ENCODE assay signal across 18 mouse cellular contexts in genomic region chr7:128537676-128538075, GRCm38 (mm10). TPM values are rescaled to one million over a fixed set of nuclear protein-coding genes. Genes with fewer than 3 reads are reported as not detected.
A peak's percentile ranks its signal among the peaks of the same experiment; 100 is the strongest.
DNase-seq lines count a peak whose midpoint lies in the region; ATAC-seq and TF ChIP-seq lines count a peak whose summit lies in the region.
"Had no signal": no experiment of that assay in that cellular context is flagged by ENCODE, and none has a peak within 500 bp of the region (broad histone marks: within the 10 kb centered on the region; RNA-seq: fewer than 3 reads in every experiment).

No protein-coding gene starts in this region.

- H3K4me2 ChIP-seq in heart, embryonic 11.5 days, result peak overlapping the region; percentile 20
- 0 out of 2 replicates have a peak overlapping the region, but pooled peaks have one; percentile 17 for H3K4me2 ChIP-seq in heart, postnatal 0 days (ENCODE audit: low read depth, low read length)
- H3K4me2 ChIP-seq in stomach, embryonic 16.5 days (ENCODE audit: low read depth, low read length), result no peak overlapping the region
- H3K4me2 ChIP-seq: forebrain, embryonic 15.5 days; liver, embryonic 13.5 days; lung, embryonic 15.5 days; neural tube, embryonic 12.5 days had no signal

- H3K9ac ChIP-seq in liver, adult 2 months (ENCODE audit: low read depth, low read length), result no peak overlapping the region
- no peak overlapping the region; the same call in 1 of the 2 replicates for H3K9ac ChIP-seq in heart, embryonic 11.5 days (ENCODE audit: low read depth, low read length)
- H3K9ac ChIP-seq in heart, postnatal 0 days (replicated peaks; ENCODE audit: low read depth, low read length), result peak overlapping the region; percentile 36
- no peak overlapping the region for H3K9ac ChIP-seq in stomach, embryonic 16.5 days (ENCODE audit: low read length)
- H3K9ac ChIP-seq: forebrain, embryonic 15.5 days; liver, embryonic 13.5 days; lung, embryonic 15.5 days; neural tube, embryonic 12.5 days had no signal

- H3K27ac ChIP-seq in liver, adult 2 months (replicated peaks; ENCODE audit: insufficient read depth, low read depth, low read length), result no peak overlapping the region; the same call in 1 of the 2 replicates
- peak overlapping the region; percentile 88 for H3K27ac ChIP-seq in heart, embryonic 11.5 days (ENCODE audit: low read depth, low read length)
- peak overlapping the region; percentile 96 for H3K27ac ChIP-seq in heart, postnatal 0 days (ENCODE audit: low read depth)
- H3K27ac ChIP-seq in stomach, embryonic 16.5 days (ENCODE audit: low read length), result 0 out of 2 replicates have a peak overlapping the region, but pooled peaks have one; percentile 0
- H3K27ac ChIP-seq: forebrain, embryonic 15.5 days; liver, embryonic 13.5 days; lung, embryonic 15.5 days; neural tube, embryonic 12.5 days had no signal

- TF ChIP-seq CTCF in liver, adult 2 months (IDR thresholded peaks at IDR 0.05; ENCODE audit: low read depth, low read length), result no peak
- TF ChIP-seq CTCF in heart, postnatal 0 days (IDR thresholded peaks at IDR 0.05; ENCODE audit: low read depth), result no peak

- 17% methylated on average over 4 of the region's 4 CpGs for WGBS in liver, adult 2 months
- 47% methylated on average over 4 of the region's 4 CpGs for WGBS in heart, embryonic 11.5 days (ENCODE audit: insufficient replicate concordance)
- WGBS in heart, postnatal 0 days, result 24% methylated on average over 4 of the region's 4 CpGs
- WGBS in stomach, embryonic 16.5 days, result 61% methylated on average over 4 of the region's 4 CpGs

- H3K4me1 ChIP-seq in liver, adult 2 months (ENCODE audit: control insufficient read depth, insufficient read depth, low read length), result peaks cover 36% of the 10 kb centered on the region
- peaks cover 90% of the 10 kb centered on the region for H3K4me1 ChIP-seq in heart, embryonic 11.5 days (ENCODE audit: control insufficient read depth, insufficient read depth, low read length)
- peaks cover 93% of the 10 kb centered on the region for H3K4me1 ChIP-seq in heart, postnatal 0 days (ENCODE audit: control insufficient read depth, insufficient read depth)
- peaks cover 68% of the 10 kb centered on the region for H3K4me1 ChIP-seq in stomach, embryonic 16.5 days (ENCODE audit: control insufficient read depth, insufficient read depth, low read length)

- ATAC-seq in heart, embryonic 11.5 days (replicated peaks; ENCODE audit: insufficient number of reproducible peaks, low FRiP score, low TSS enrichment), result no peak
- peak; percentile 74 for ATAC-seq in heart, postnatal 0 days (ENCODE audit: insufficient read depth, low read depth)
- no peak for ATAC-seq in stomach, embryonic 16.5 days (ENCODE audit: insufficient read depth, low FRiP score)
- ATAC-seq: forebrain, embryonic 15.5 days had no signal

- no peak for TF ChIP-seq POLR2A in liver, adult 2 months (IDR thresholded peaks at IDR 0.05; ENCODE audit: extremely low read depth, insufficient read depth, low read length)

- no peaks in the 10 kb centered on the region for H3K27me3 ChIP-seq in liver, adult 2 months (ENCODE audit: control insufficient read depth, insufficient read depth, low read length)
- no peaks in the 10 kb centered on the region for H3K27me3 ChIP-seq in heart, embryonic 11.5 days (ENCODE audit: control insufficient read depth, insufficient read depth, low read length)
- no peaks in the 10 kb centered on the region for H3K27me3 ChIP-seq in heart, postnatal 0 days (ENCODE audit: control insufficient read depth, insufficient read depth, low read length)
- no peaks in the 10 kb centered on the region for H3K27me3 ChIP-seq in stomach, embryonic 16.5 days (ENCODE audit: control insufficient read depth, insufficient read depth, low read length)
- H3K27me3 ChIP-seq: forebrain, embryonic 15.5 days; liver, embryonic 13.5 days; lung, embryonic 15.5 days had no signal

- peaks cover 60% of the 10 kb centered on the region; the same call in 1 of the 2 replicates for H3K79me2 ChIP-seq in liver, adult 2 months (ENCODE audit: control insufficient read depth, insufficient read depth, low read length)

- H3K9me3 ChIP-seq in heart, embryonic 11.5 days (replicated peaks; ENCODE audit: control insufficient read depth, low read length), result no peaks in the 10 kb centered on the region
- H3K9me3 ChIP-seq in heart, postnatal 0 days (replicated peaks; ENCODE audit: control insufficient read depth, low read length), result no peaks in the 10 kb centered on the region
- no peaks in the 10 kb centered on the region for H3K9me3 ChIP-seq in stomach, embryonic 16.5 days (replicated peaks; ENCODE audit: control insufficient read depth, low read length)
- H3K9me3 ChIP-seq: forebrain, embryonic 15.5 days; liver, embryonic 13.5 days; lung, embryonic 15.5 days; neural tube, embryonic 12.5 days had no signal

- TF ChIP-seq EP300 in heart, postnatal 0 days (IDR thresholded peaks at IDR 0.05; ENCODE audit: low read depth), result peak; percentile 54; the same call in 1 of the 2 replicates

- H3K4me3 ChIP-seq in liver, adult 2 months (ENCODE audit: insufficient read depth, low read depth, low read length), result no peak overlapping the region
- no peak overlapping the region for H3K4me3 ChIP-seq in heart, embryonic 11.5 days (ENCODE audit: low read depth, low read length)
- no peak overlapping the region for H3K4me3 ChIP-seq in heart, postnatal 0 days (ENCODE audit: low read depth, low read length)
- H3K4me3 ChIP-seq in stomach, embryonic 16.5 days (replicated peaks; ENCODE audit: low read length), result no peak overlapping the region
- H3K4me3 ChIP-seq: forebrain, embryonic 15.5 days; liver, embryonic 13.5 days; lung, embryonic 15.5 days; neural tube, embryonic 12.5 days had no signal

- peak; percentile 59 for DNase-seq in liver, adult 2 months (ENCODE audit: extremely low read depth, low read depth, low spot score)
- DNase-seq in liver, result no peak
- peak; percentile 84 for DNase-seq in heart, postnatal 0 days (ENCODE audit: low spot score)
- DNase-seq in right cerebral cortex, postnatal 36 days (ENCODE audit: low spot score in 2 of 2), result no peak
- DNase-seq in adrenal gland, postnatal 36 days, result no peak
- DNase-seq in cerebellum, postnatal 4 days (ENCODE audit: low spot score in 2 of 2), result no peak
- DNase-seq: cerebellum, adult 9-11 months; kidney, adult 8-10 months; kidney, postnatal 36 days; layer of hippocampus, adult 9-11 months; liver, embryonic 13.5 days; lung, postnatal 4 days; thymus, adult 2 months had no signal

- H3K36me3 ChIP-seq in liver, adult 2 months (ENCODE audit: control insufficient read depth, insufficient read depth, low read length), result peaks cover 6% of the 10 kb centered on the region; the same call in 1 of the 2 replicates
- H3K36me3 ChIP-seq in heart, embryonic 11.5 days (ENCODE audit: control insufficient read depth, insufficient read depth, low read length), result peaks cover 9% of the 10 kb centered on the region
- peaks cover 24% of the 10 kb centered on the region for H3K36me3 ChIP-seq in heart, postnatal 0 days (replicated peaks; ENCODE audit: control insufficient read depth, insufficient read depth, low read length)
- H3K36me3 ChIP-seq in stomach, embryonic 16.5 days (ENCODE audit: control insufficient read depth, insufficient read depth, low read length), result no peaks in the 10 kb centered on the region
- H3K36me3 ChIP-seq: forebrain, embryonic 15.5 days; neural tube, embryonic 12.5 days had no signal

RNA-seq across cellular contexts. Expression of gene Bag3, which starts 14.3 kb away (rescaled TPM):
- total RNA-seq in liver, adult 2 months (2014; rRNA removed), result 3.4 and 4.7 TPM in 2 replicates
- 25.8 and 30.3 TPM in 2 replicates for polyA plus RNA-seq in liver, adult 2 months (2012; rRNA removed)
- polyA plus RNA-seq in heart, embryonic 11.5 days (2014; fragmentation: Nextera tagmentation; extraction: Ambion mirVana), result 20.6 and 21.1 TPM in 2 replicates
- 60.3 and 75.3 TPM in 2 replicates for total RNA-seq in heart, postnatal 0 days (2014; rRNA removed; ENCODE audit: low replicate concordance)
- polyA plus RNA-seq in heart, postnatal 0 days (2015; fragmentation: Nextera tagmentation; extraction: Ambion mirVana), result 43.8 and 46.3 TPM in 2 replicates
- 17.4 and 20.8 TPM in 2 replicates for polyA plus RNA-seq in stomach, embryonic 16.5 days (2015; fragmentation: Nextera tagmentation; extraction: Ambion mirVana)
- total RNA-seq in adrenal gland, postnatal 36 days (2021), result 100 to 1,000 TPM; 193 to 336 TPM

Comparison
In these comparisons a context has a peak if more than half of its experiments do, and no peak if none do; other contexts are left out.
1. DNase-seq: peak in liver, adult 2 months (single experiment) and heart, postnatal 0 days (single experiment); none in liver (single experiment), right cerebral cortex, postnatal 36 days (0 of 2), adrenal gland, postnatal 36 days (0 of 2) and cerebellum, postnatal 4 days (0 of 2).